Mouse (Mus musculus): ENCODE data around the gene Actg2. TPM values are rescaled to one million over a fixed set of nuclear protein-coding genes. Genes with fewer than 3 reads are reported as not detected.

Actg2 gene
- polyA plus RNA-seq, 1 experiment from 2014 or later: 2.0 TPM

DNA sequence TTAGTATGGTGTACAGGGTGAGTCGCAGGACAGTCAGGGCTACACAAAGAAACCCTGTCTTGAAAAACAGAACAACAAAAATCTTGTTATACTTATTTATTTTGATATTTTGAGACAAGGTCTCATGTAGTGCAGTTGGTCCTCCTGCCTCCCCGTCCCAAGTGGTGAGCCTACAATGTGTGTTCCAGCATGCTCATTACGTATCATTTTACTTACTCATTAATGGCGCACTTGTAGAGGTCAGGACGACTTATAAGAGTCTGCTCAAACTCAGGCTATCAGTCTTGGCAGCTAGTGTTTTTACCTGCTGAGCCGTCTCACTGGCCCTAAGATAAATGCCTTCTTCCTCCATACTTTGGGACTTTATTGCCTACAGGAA, 28.9 kb downstream of the Actg2 start:
- WGBS: 34% methylated on average over 6 of the region's 6 CpGs
- Histone ChIP-seq H3K4me2 (peak overlapping the region; percentile 55), H3K27me3 (no peaks in the 10 kb centered on the region), H3K4me1 (replicated peaks) (peaks cover 26% of the 10 kb centered on the region), H3K9me3 (no peaks in the 10 kb centered on the region), H3K27ac (peak overlapping the region; percentile 97), H3K36me3 (peaks cover 12% of the 10 kb centered on the region), H3K9ac (peak overlapping the region; percentile 53), H3K4me3 (peak overlapping the region; percentile 70)
- peak; percentile 30; the same call in 1 of the 2 replicates for ATAC-seq (ENCODE audit: low FRiP score)

DNA sequence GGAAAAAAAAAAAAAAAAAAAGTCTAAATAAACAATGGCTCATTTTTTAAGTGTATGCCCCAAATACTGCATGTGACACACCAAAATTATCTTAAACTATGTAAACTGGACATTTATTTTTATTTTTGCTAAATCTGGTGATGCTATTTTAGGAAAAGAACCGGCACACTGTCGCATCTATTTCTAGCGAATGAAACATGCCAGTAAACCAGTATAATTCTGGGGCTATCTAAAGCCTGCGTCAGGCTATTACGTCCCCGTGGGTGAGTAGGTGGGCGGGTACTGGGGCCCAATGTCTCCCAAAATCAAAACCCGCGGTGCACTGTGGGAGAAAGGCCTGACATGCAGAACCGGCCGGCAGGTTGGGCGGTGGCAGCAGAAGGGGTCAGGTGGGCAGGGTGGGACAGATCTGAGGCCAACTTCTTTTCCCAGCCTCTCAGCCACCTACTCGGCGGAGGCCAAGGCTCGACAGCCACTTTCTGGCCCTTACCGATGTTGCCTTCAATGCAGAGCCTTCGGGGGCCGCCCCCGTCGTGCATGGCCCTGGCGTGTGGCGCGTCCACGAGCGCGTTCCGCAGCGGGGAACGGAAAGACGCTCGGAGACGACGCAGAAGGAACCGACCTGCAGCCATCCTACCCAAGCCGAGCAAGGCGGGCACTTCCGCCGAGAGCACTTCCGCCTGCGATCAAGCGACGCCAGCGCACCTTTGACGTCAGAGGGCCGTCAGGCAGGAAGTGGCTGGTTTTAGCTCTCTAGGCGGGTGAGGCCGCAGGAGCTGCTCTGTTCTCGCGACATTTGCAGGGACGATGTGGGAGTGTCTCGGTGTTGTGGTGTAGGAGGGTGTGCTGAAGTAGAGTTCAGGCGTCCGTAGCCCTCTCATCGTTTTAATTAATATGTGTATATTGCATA, 29.6 kb downstream of the Actg2 start, which contains the start of gene Dguok:
TSS of gene Dguok (minus strand) at position 712 of the 910 bp plus-strand sequence.
- Histone ChIP-seq H3K9ac (peak within 1 kb of the TSS; percentile 86), H3K27ac (peak within 1 kb of the TSS; percentile 97), H3K9me3 (no peaks in the 10 kb centered on the region), H3K4me2 (peak within 1 kb of the TSS; percentile 76), H3K36me3 (peaks cover 13% of the 10 kb centered on the region), H3K4me3 (peak within 1 kb of the TSS; percentile 70), H3K27me3 (no peaks in the 10 kb centered on the region), H3K4me1 (replicated peaks) (peaks cover 26% of the 10 kb centered on the region)
- ATAC-seq (ENCODE audit: low FRiP score): peak; percentile 100
- under 1% methylated on average over 54 of the region's 54 CpGs for WGBS

DNA sequence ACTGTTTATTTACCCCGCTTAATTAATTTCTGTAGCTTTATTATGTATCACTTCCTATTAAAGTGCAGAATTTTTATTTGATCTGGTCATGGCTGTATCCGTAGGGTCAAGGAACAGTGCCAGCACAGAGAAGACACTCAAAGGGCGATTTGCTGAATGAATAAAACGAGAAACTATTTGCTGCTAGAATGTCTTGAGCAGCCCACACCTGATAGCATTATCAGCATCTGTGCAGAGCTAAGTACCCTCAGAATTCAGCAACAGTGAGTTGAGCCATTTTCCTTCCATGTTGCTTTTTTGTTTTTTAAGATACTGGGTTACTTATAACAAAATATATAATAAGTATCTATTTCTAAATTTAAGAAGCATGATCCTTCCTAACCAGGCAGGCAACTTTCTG, 30.5 kb downstream of the Actg2 start:
- H3K9me3 ChIP-seq: no peaks in the 10 kb centered on the region
- no peak overlapping the region for H3K27ac ChIP-seq
- WGBS: 94% methylated on average over 4 of the region's 4 CpGs
- H3K36me3 ChIP-seq: peaks cover 16% of the 10 kb centered on the region
- peak overlapping the region; percentile 70 for H3K4me3 ChIP-seq
- no peak for ATAC-seq (ENCODE audit: low FRiP score)
- H3K9ac ChIP-seq: peak overlapping the region; percentile 86
- peaks cover 26% of the 10 kb centered on the region for H3K4me1 ChIP-seq (replicated peaks)
- peak overlapping the region; percentile 76 for H3K4me2 ChIP-seq
- no peaks in the 10 kb centered on the region for H3K27me3 ChIP-seq

DNA sequence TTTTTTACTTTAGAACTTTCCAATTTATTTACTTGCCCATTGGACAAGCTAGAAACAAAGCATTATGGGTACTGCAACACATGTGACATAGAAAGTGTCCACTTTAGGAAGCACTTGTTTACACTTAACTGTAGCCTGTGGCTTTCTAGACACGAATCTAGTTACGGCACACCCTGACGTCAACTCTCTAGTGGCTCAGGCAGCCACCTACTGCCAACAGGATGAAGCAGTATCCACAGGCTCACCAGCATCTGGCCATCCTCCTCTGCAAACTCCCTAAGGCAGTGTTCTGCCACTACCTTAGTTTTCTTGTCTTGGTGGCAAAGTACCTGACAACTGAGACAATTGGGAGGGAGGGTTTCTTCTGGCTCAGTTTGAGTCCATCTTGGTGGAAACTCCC, 32.7 kb downstream of the Actg2 start:
- no peaks in the 10 kb centered on the region for H3K9me3 ChIP-seq
- H3K9ac ChIP-seq: no peak overlapping the region
- WGBS: 92% methylated on average over 3 of the region's 3 CpGs
- H3K4me3 ChIP-seq: no peak overlapping the region
- ATAC-seq (ENCODE audit: low FRiP score): no peak
- no peak overlapping the region for H3K27ac ChIP-seq
- H3K27me3 ChIP-seq: no peaks in the 10 kb centered on the region
- no peak overlapping the region for H3K4me2 ChIP-seq
- peaks cover 26% of the 10 kb centered on the region for H3K4me1 ChIP-seq (replicated peaks)
- peaks cover 18% of the 10 kb centered on the region for H3K36me3 ChIP-seq

DNA sequence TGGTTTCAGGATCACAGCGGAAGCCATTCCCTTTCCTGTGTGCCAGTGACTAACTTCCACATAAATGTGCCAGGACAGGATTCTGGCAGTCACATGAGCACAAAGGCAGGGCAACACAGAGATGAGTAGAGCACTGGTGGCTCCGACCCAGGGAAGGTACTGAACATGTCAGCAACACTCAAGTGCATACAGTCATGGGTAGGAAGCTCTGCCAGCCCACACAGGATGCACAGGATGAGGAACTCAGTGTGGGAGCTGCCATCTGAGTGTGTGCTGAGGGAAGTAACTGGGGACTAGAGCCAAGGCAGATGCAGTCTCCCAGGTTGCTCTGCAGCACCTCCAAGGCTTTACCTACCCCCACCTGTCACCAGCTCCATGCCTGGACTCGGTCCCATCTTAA, 33.4 kb downstream of the Actg2 start:
- no peak overlapping the region for H3K9ac ChIP-seq
- WGBS: 92% methylated on average over 3 of the region's 3 CpGs
- peaks cover 18% of the 10 kb centered on the region for H3K36me3 ChIP-seq
- H3K9me3 ChIP-seq: no peaks in the 10 kb centered on the region
- H3K27me3 ChIP-seq: no peaks in the 10 kb centered on the region
- no peak overlapping the region for H3K27ac ChIP-seq
- no peak overlapping the region for H3K4me2 ChIP-seq
- H3K4me3 ChIP-seq: no peak overlapping the region
- no peak for ATAC-seq (ENCODE audit: low FRiP score)
- H3K4me1 ChIP-seq (replicated peaks): peaks cover 26% of the 10 kb centered on the region

DNA sequence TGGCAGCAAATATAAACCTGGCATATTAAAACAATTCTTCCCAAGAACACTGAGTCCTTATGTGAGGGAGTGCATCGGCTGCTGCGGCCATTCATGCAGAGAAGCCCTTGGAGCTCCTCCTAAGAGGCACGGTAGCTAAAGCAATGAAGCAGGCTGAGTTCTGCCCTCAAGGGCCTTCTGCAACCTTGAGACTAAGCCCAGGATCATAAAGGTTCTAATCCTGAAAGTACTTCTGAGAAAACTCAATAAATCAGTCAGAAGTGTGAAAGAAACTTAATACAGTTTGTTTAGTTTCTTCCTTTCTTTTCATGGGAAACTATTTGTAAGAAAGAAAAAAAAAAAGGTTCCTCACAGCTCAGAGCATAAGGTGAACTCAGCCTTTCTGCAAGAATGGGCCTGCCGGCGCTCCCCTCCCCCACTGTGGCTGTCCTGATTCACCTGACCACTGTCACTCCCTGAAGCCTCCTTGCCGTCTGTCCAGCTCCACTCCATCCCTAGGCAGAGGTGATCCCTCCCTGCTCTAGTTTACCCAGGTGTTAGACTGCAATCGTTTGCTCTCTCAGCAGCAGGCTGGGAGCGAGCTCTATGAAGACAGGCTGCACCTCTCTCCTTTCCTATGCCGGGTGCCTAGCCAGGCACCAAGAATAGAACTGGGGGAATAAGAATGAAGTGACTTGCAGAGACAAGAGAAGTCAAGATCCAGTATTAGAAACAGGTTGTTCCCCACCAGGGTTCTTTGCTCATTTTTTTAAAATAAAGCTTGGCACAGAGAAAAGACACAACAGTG, 34.3 kb downstream of the Actg2 start:
- 70% methylated on average over 9 of the region's 9 CpGs for WGBS
- no peak for ATAC-seq (ENCODE audit: low FRiP score)
- H3K36me3 ChIP-seq: peaks cover 18% of the 10 kb centered on the region
- no peak overlapping the region for H3K9ac ChIP-seq
- no peak overlapping the region for H3K4me3 ChIP-seq
- H3K4me1 ChIP-seq (replicated peaks): peaks cover 20% of the 10 kb centered on the region
- no peaks in the 10 kb centered on the region for H3K27me3 ChIP-seq
- H3K9me3 ChIP-seq: no peaks in the 10 kb centered on the region
- H3K4me2 ChIP-seq: no peak overlapping the region
- no peak overlapping the region for H3K27ac ChIP-seq

DNA sequence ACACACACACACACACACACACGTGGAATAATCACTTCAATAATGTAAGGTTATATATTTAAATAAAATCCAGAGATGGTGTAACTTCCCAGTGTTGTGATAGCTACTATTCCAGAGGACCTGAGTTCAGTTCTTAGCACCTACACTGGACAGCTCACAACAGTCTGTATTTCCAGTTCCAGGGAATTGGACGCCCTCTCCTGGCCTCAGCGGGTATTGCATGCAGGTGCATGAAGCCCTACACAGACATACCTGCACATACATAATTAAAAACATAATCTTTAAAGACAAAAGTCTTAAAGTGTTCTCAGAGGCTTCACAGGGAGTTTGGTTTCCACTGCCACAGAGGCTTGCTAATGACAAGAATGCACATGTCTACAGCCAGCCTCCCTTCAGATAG, 35.6 kb downstream of the Actg2 start:
- H3K9me3 ChIP-seq: no peaks in the 10 kb centered on the region
- ATAC-seq (ENCODE audit: low FRiP score): no peak
- H3K9ac ChIP-seq: no peak overlapping the region
- WGBS: 63% methylated on average over 3 of the region's 3 CpGs
- no peak overlapping the region for H3K4me2 ChIP-seq
- no peak overlapping the region for H3K27ac ChIP-seq
- H3K4me3 ChIP-seq: no peak overlapping the region
- H3K27me3 ChIP-seq: no peaks in the 10 kb centered on the region
- peaks cover 13% of the 10 kb centered on the region for H3K4me1 ChIP-seq (replicated peaks)
- H3K36me3 ChIP-seq: peaks cover 27% of the 10 kb centered on the region

DNA sequence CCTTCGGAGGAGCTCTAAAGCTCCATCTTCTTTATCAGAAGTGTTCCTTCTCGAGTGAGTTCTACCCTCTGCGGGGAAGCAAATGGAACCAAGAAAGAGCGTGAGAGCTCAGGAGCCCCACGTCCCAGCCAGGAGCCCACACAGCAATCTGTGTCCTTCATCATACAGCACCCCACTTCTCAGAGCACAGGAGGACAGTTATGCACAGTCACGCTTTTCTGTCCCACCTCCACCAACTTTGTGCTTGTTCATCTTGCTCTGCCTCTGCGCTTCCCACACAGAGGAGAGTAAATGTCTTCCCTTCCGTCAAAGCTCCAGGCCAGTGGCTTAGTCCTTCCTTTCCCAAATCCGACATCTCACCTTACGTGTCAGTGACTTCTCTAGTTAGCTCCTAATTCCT, 37.0 kb downstream of the Actg2 start:
- Histone ChIP-seq H3K4me2 (no peak overlapping the region), H3K4me1 (replicated peaks) (0 out of 2 replicates have a peak, but pooled peaks cover under 1% of the 10 kb centered on the region), H3K9ac (no peak overlapping the region), H3K27me3 (no peaks in the 10 kb centered on the region), H3K9me3 (no peaks in the 10 kb centered on the region), H3K4me3 (no peak overlapping the region), H3K27ac (no peak overlapping the region), H3K36me3 (peaks cover 32% of the 10 kb centered on the region)
- ATAC-seq (ENCODE audit: low FRiP score): no peak
- WGBS: 93% methylated on average over 10 of the region's 10 CpGs

DNA sequence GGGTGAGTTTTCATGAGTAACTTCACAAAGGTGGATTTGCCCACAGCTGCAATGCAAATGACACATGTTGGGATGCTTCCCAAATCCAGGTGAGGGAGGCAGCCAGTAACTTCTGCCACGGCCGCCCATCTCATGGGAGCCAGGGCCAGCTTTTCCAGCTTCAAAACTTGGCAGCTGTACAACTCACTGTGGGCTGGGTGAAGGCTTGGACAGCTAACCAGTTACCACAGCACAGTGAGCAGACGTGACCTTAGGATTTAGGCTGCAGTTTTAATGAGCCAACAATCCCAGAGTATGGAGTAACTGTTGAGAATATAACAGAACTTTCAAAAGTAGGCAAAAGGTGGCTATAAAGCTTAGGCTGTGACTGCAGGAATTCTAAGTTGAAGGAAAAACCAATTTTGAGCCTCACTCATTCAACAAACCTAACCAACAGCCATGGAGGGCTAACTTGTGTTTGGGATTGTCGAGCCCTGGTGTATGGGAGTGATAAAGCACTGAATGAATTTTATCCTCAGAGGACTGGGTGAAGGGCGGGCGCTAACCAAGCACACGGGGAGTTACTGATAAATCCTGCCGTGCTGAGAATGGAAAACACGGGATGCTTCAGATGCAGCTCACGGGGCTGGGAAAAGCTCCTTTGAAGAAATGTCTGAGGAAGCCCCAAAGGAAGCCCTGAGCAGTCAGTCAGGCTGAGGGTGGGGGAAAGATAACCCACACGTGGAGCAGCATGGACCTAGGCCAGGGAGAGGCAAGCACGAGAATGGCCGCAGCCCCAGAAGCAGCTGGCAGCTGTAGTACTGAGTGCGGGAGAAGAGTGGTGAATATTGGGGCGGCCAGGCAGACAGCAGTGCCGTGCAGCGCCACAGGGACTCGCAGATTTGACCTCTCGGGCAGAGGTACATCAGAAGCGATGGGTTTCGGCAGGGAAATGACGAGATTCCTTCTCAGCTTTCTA, 39.0 kb downstream of the Actg2 start:
- H3K4me2 ChIP-seq: no peak overlapping the region
- no peak overlapping the region for H3K9ac ChIP-seq
- H3K36me3 ChIP-seq: peaks cover 31% of the 10 kb centered on the region
- H3K4me3 ChIP-seq: no peak overlapping the region
- H3K27me3 ChIP-seq: no peaks in the 10 kb centered on the region
- H3K4me1 ChIP-seq (replicated peaks): no peaks in the 10 kb centered on the region
- H3K9me3 ChIP-seq: no peaks in the 10 kb centered on the region
- ATAC-seq (ENCODE audit: low FRiP score): no peak
- 91% methylated on average over 22 of the region's 22 CpGs for WGBS
- H3K27ac ChIP-seq: 0 out of 2 replicates have a peak overlapping the region, but pooled peaks have one; percentile 12

DNA sequence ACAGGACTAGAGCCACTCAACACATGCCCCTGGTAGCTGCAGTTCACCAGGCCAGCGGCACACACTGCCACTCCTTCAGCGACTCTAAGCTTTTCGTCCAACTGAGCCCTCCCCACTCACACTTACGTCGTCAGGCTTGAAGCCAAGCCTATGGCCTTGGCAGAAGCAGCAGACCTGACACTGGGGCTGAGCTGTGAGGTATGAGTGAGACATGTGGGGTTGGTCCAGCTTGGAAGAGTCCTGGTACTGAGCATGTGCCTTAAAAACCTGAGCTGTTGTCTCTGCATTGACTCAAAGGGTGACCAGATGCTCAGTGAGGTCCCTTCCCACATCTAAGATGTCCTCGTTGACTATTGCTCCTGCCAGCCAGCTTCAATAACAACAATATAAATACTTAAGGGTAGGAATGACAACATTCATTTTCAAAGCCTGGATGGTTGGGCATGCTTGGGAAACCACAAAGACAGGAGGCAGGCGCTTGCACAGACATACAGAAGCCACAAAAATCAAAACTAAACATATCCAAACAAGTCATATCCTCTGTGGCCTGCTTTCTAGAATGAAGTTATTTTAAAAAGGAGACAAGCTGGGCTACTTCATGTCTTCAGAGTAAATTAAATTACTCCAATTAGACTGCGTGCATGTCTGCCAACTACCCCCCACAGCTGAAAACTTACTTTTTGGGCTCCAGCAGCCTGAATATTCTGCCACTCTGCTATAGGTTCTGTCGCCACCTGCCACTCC, 39.9 kb downstream of the Actg2 start:
- Histone ChIP-seq H3K27me3 (no peaks in the 10 kb centered on the region), H3K36me3 (peaks cover 39% of the 10 kb centered on the region), H3K9ac (no peak overlapping the region), H3K9me3 (no peaks in the 10 kb centered on the region), H3K4me1 (replicated peaks) (no peaks in the 10 kb centered on the region), H3K27ac (no peak overlapping the region), H3K4me2 (no peak overlapping the region), H3K4me3 (no peak overlapping the region)
- 93% methylated on average over 9 of the region's 9 CpGs for WGBS
- no peak for ATAC-seq (ENCODE audit: low FRiP score)

DNA sequence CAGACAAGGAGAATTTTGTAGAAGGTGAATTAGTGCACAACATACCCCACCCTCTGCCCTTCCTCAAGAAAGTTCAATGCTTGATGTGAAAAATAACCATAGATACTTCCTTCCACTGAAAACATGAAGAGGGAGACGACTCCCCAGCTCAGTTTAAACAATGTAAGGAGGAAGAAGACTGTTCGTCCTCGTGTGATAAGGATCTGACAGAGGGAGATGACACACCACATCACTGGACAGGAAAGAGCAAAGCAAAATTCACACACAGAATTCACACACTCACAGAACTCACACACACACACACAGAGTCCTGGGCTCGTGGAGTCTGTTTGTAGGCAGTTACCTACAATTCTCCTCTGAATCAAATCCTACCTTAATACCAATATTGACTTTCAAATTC, 45.4 kb downstream of the Actg2 start:
- 90% methylated on average over 4 of the region's 4 CpGs for WGBS
- Histone ChIP-seq H3K36me3 (peaks cover 73% of the 10 kb centered on the region), H3K4me2 (no peak overlapping the region), H3K4me3 (no peak overlapping the region), H3K9ac (no peak overlapping the region), H3K27ac (no peak overlapping the region), H3K4me1 (replicated peaks) (no peaks in the 10 kb centered on the region), H3K27me3 (no peaks in the 10 kb centered on the region), H3K9me3 (no peaks in the 10 kb centered on the region)
- ATAC-seq (ENCODE audit: low FRiP score): no peak
